Mouse (Mus musculus): ENCODE data around the gene Adss.
"Not testable (repeated sequence)": the region's sequence is repeated elsewhere in the genome, so short reads cannot be mapped to it uniquely, and the experiment has no call there.

Gene Adss

GRCm38 (mm10) chr1:177796193-177796939 lies at the start of gene Adss:
Gene Adss, minus strand, starts transcription at chr1:177796511.
- peak; percentile 98 to 99 for DNase-seq (ENCODE audit: low spot score in 2 of 2)

GRCm38 (mm10) chr1:177845812-177846211 lies 49.5 kb upstream of the Adss start:
- peak; percentile 9 to 47 for DNase-seq (ENCODE audit: low spot score in 2 of 2)

GRCm38 (mm10) chr1:177827776-177828175 lies 31.5 kb upstream of the Adss start:
- DNase-seq (ENCODE audit: low spot score in 2 of 2) = not testable (repeated sequence)

GRCm38 (mm10) chr1:177806772-177807171 lies 10.5 kb upstream of the Adss start:
- DNase-seq (ENCODE audit: low spot score in 2 of 2) = peak in 1 of 2 experiments; percentile 69

GRCm38 (mm10) chr1:177803511-177803910 lies 7.2 kb upstream of the Adss start:
- DNase-seq (ENCODE audit: low spot score in 2 of 2) = no peak

- DNase-seq (ENCODE audit: low spot score in 2 of 2) = peak in 1 of 2 experiments; percentile 17
Observed at GRCm38 (mm10) chr1:177797151-177797755, 942 bp upstream of the Adss start.

- no peak for DNase-seq (ENCODE audit: low spot score in 2 of 2)
Observed at GRCm38 (mm10) chr1:177795421-177796192, 704 bp downstream of the Adss start.

GRCm38 (mm10) chr1:177794866-177795265 lies 1.4 kb downstream of the Adss start:
- DNase-seq (ENCODE audit: low spot score in 2 of 2) = peak; percentile 18 to 42

GRCm38 (mm10) chr1:177792835-177793234 lies 3.5 kb downstream of the Adss start:
- no peak for DNase-seq (ENCODE audit: low spot score in 2 of 2)

- DNase-seq (ENCODE audit: low spot score in 2 of 2) = no peak
Observed at GRCm38 (mm10) chr1:177777397-177777796, 18.9 kb downstream of the Adss start.

- DNase-seq (ENCODE audit: low spot score in 2 of 2) = no peak
Observed at GRCm38 (mm10) chr1:177768931-177769330, 27.4 kb downstream of the Adss start.

GRCm38 (mm10) chr1:177757249-177757648 lies 39.1 kb downstream of the Adss start:
- no peak for DNase-seq (ENCODE audit: low spot score in 2 of 2)

GRCm38 (mm10) chr1:177753496-177753895 lies 42.8 kb downstream of the Adss start:
- no peak for DNase-seq (ENCODE audit: low spot score in 2 of 2)

- DNase-seq (ENCODE audit: low spot score in 2 of 2) = no peak
Observed at GRCm38 (mm10) chr1:177747869-177748540, 48.3 kb downstream of the Adss start.

- no peak for DNase-seq (ENCODE audit: low spot score in 2 of 2)
Observed at GRCm38 (mm10) chr1:177744521-177745325, 51.6 kb downstream of the Adss start.

GRCm38 (mm10) chr1:177742119-177742518 lies 54.2 kb downstream of the Adss start:
- DNase-seq (ENCODE audit: low spot score in 2 of 2) = no peak

- no peak for DNase-seq (ENCODE audit: low spot score in 2 of 2)
Observed at GRCm38 (mm10) chr1:177740707-177741106, 55.6 kb downstream of the Adss start.

- no peak for DNase-seq (ENCODE audit: low spot score in 2 of 2)
Observed at GRCm38 (mm10) chr1:177737505-177738105, 58.7 kb downstream of the Adss start.

GRCm38 (mm10) chr1:177731973-177732372 lies 64.3 kb downstream of the Adss start:
- no peak for DNase-seq (ENCODE audit: low spot score in 2 of 2)
